9 mouse cellular contexts compared by ENCODE assay signal in genomic region chr5:136061567-136061966, GRCm38 (mm10). TPM values are rescaled to one million over a fixed set of nuclear protein-coding genes. Genes with fewer than 3 reads are reported as not detected.
DNase-seq lines count a peak whose midpoint lies in the region; ATAC-seq and TF ChIP-seq lines count a peak whose summit lies in the region.
"Had no signal": no experiment of that assay in that cellular context is flagged by ENCODE, and none has a peak within 500 bp of the region (broad histone marks: within the 10 kb centered on the region; RNA-seq: fewer than 3 reads in every experiment).

No protein-coding gene starts in this region.

- H3K36me3 ChIP-seq in kidney, embryonic 14.5 days (ENCODE audit: control insufficient read depth, insufficient read depth, low read length), result no peaks in the 10 kb centered on the region
- H3K36me3 ChIP-seq in liver, embryonic 11.5 days (ENCODE audit: control insufficient read depth, insufficient read depth, low read length), result no peaks in the 10 kb centered on the region
- H3K36me3 ChIP-seq: embryonic facial prominence, embryonic 13.5 days had no signal

- WGBS in kidney, embryonic 14.5 days, result 12% methylated on average over 12 of the region's 12 CpGs
- 11% methylated on average over 12 of the region's 12 CpGs for WGBS in liver, embryonic 11.5 days
- WGBS in olfactory bulb, adult 2 months, result 11% methylated on average over 12 of the region's 12 CpGs

- no peak for TF ChIP-seq POLR2A in olfactory bulb, adult 2 months (IDR thresholded peaks at IDR 0.05; ENCODE audit: insufficient read depth, low read depth, low read length)

- H3K9me3 ChIP-seq in kidney, embryonic 14.5 days (ENCODE audit: control insufficient read depth, low read length), result no peaks in the 10 kb centered on the region
- H3K9me3 ChIP-seq in liver, embryonic 11.5 days (ENCODE audit: control insufficient read depth, low read length), result no peaks in the 10 kb centered on the region
- H3K9me3 ChIP-seq: embryonic facial prominence, embryonic 13.5 days had no signal

- H3K4me1 ChIP-seq in kidney, embryonic 14.5 days (ENCODE audit: control insufficient read depth, insufficient read depth, low read length), result peaks cover 8% of the 10 kb centered on the region; the same call in 1 of the 2 replicates
- no peaks in the 10 kb centered on the region for H3K4me1 ChIP-seq in liver, embryonic 11.5 days (replicated peaks; ENCODE audit: control insufficient read depth, insufficient read depth, low read length)
- H3K4me1 ChIP-seq in olfactory bulb, adult 2 months (ENCODE audit: control insufficient read depth, insufficient read depth, low read length), result no peaks in the 10 kb centered on the region
- H3K4me1 ChIP-seq: embryonic facial prominence, embryonic 13.5 days had no signal

- no peaks in the 10 kb centered on the region for H3K27me3 ChIP-seq in kidney, embryonic 14.5 days (ENCODE audit: control insufficient read depth, insufficient read depth, low read length)
- H3K27me3 ChIP-seq in liver, embryonic 11.5 days (replicated peaks; ENCODE audit: control insufficient read depth, insufficient read depth, low read length), result peaks cover 12% of the 10 kb centered on the region; the same call in 1 of the 2 replicates

- no peak overlapping the region for H3K4me3 ChIP-seq in kidney, embryonic 14.5 days (ENCODE audit: low read length)
- H3K4me3 ChIP-seq in liver, embryonic 11.5 days (ENCODE audit: low read depth, low read length), result no peak overlapping the region
- H3K4me3 ChIP-seq in olfactory bulb, adult 2 months (ENCODE audit: insufficient read depth, low read depth, low read length), result no peak overlapping the region
- H3K4me3 ChIP-seq: embryonic facial prominence, embryonic 13.5 days had no signal

- DNase-seq in left cerebral cortex, adult 18-20 months (ENCODE audit: low spot score in 2 of 2), result peak; percentile 68 to 79
- no peak for DNase-seq in left cerebral cortex, adult 11 months (ENCODE audit: low spot score)
- DNase-seq in c-Kit-positive CD71-positive TER-119-positive erythroid progenitor cells, embryonic 14.5 days (ENCODE audit: low spot score), result peak; percentile 49
- peak; percentile 70 to 72 for DNase-seq in gastrocnemius, adult 8-10 months (ENCODE audit: low spot score in 2 of 2)
- DNase-seq in liver, embryonic 11.5 days (ENCODE audit: low spot score), result peak; percentile 73
- peak; percentile 43 for DNase-seq in thymus, adult 18-20 months

- H3K27ac ChIP-seq in kidney, embryonic 14.5 days (ENCODE audit: low read depth, low read length), result no peak overlapping the region
- no peak overlapping the region for H3K27ac ChIP-seq in liver, embryonic 11.5 days (ENCODE audit: low read depth, low read length)
- no peak overlapping the region for H3K27ac ChIP-seq in olfactory bulb, adult 2 months (ENCODE audit: insufficient read depth, low read depth, low read length)
- H3K27ac ChIP-seq: embryonic facial prominence, embryonic 13.5 days had no signal

- no peak overlapping the region for H3K4me2 ChIP-seq in kidney, embryonic 14.5 days (replicated peaks; ENCODE audit: low read depth, low read length)
- no peak overlapping the region for H3K4me2 ChIP-seq in liver, embryonic 11.5 days
- H3K4me2 ChIP-seq: embryonic facial prominence, embryonic 13.5 days had no signal

- no peak overlapping the region for H3K9ac ChIP-seq in kidney, embryonic 14.5 days (ENCODE audit: low read depth, low read length)
- no peak overlapping the region for H3K9ac ChIP-seq in liver, embryonic 11.5 days (ENCODE audit: low read depth, low read length)
- H3K9ac ChIP-seq: embryonic facial prominence, embryonic 13.5 days had no signal

- ATAC-seq in kidney, embryonic 14.5 days (ENCODE audit: low FRiP score, low TSS enrichment), result peak; percentile 61
- ATAC-seq in liver, embryonic 11.5 days (replicated peaks; ENCODE audit: low FRiP score), result no peak

- peak; percentile 87 for TF ChIP-seq CTCF in olfactory bulb, adult 2 months (IDR thresholded peaks at IDR 0.05; ENCODE audit: insufficient read depth, low read depth, low read length)

RNA-seq across cellular contexts. Expression of gene Upk3bl, which starts 7.3 kb away (rescaled TPM):
- total RNA-seq in left cerebral cortex, adult 18-20 months (2021), result under 1 TPM in 1 of 2 experiments, not detected in 1; 0.75 TPM
- not detected for total RNA-seq in gastrocnemius, adult 8-10 months (2022)
- 1.3 and 2.2 TPM in 2 replicates for polyA plus RNA-seq in kidney, embryonic 14.5 days (2014; fragmentation: Nextera tagmentation; extraction: Ambion mirVana)
- polyA plus RNA-seq in liver, embryonic 11.5 days (2014; fragmentation: Nextera tagmentation; extraction: Ambion mirVana), result 0.78 and 0.97 TPM in 2 replicates
- not detected in 2 replicates for polyA plus RNA-seq in olfactory bulb, adult 2 months (2012; ENCODE audit: insufficient read depth, insufficient read length, low replicate concordance, missing spikeins)

RNA-seq across cellular contexts. Expression of gene Rasa4, which starts 22.1 kb away (rescaled TPM):
- 10 to 100 TPM in 1 of 2 experiments, 1 to 10 TPM in 1; 4.8 to 10.3 TPM for total RNA-seq in left cerebral cortex, adult 18-20 months (2021)
- total RNA-seq in gastrocnemius, adult 8-10 months (2022), result 10 to 100 TPM; 24.6 to 27.4 (median 26.7) TPM
- 13.5 and 17.5 TPM in 2 replicates for polyA plus RNA-seq in kidney, embryonic 14.5 days (2014; fragmentation: Nextera tagmentation; extraction: Ambion mirVana)
- 1.7 TPM in 2 replicates for polyA plus RNA-seq in liver, embryonic 11.5 days (2014; fragmentation: Nextera tagmentation; extraction: Ambion mirVana)
- polyA plus RNA-seq in olfactory bulb, adult 2 months (2012; ENCODE audit: insufficient read depth, insufficient read length, low replicate concordance, missing spikeins), result not detected in 2 replicates

RNA-seq across cellular contexts. Expression of gene Upk3b, which starts 23.3 kb away (rescaled TPM):
- not detected for total RNA-seq in left cerebral cortex, adult 18-20 months (2021)
- not detected for total RNA-seq in gastrocnemius, adult 8-10 months (2022)
- 0.85 and 0.99 TPM in 2 replicates for polyA plus RNA-seq in kidney, embryonic 14.5 days (2014; fragmentation: Nextera tagmentation; extraction: Ambion mirVana)
- polyA plus RNA-seq in liver, embryonic 11.5 days (2014; fragmentation: Nextera tagmentation; extraction: Ambion mirVana), result 15.2 and 16.6 TPM in 2 replicates
- polyA plus RNA-seq in olfactory bulb, adult 2 months (2012; ENCODE audit: insufficient read depth, insufficient read length, low replicate concordance, missing spikeins), result not detected in 2 replicates

RNA-seq across cellular contexts. Expression of gene Polr2j, which starts 54.9 kb away (rescaled TPM):
- total RNA-seq in left cerebral cortex, adult 18-20 months (2021), result 10 to 100 TPM; 74.9 to 75.7 TPM
- 10 to 100 TPM; 60.0 to 72.5 (median 60.7) TPM for total RNA-seq in gastrocnemius, adult 8-10 months (2022)
- polyA plus RNA-seq in kidney, embryonic 14.5 days (2014; fragmentation: Nextera tagmentation; extraction: Ambion mirVana), result 270 and 326 TPM in 2 replicates
- 253 and 261 TPM in 2 replicates for polyA plus RNA-seq in liver, embryonic 11.5 days (2014; fragmentation: Nextera tagmentation; extraction: Ambion mirVana)
- not detected in 2 replicates for polyA plus RNA-seq in olfactory bulb, adult 2 months (2012; ENCODE audit: insufficient read depth, insufficient read length, low replicate concordance, missing spikeins)
